Mouse (Mus musculus) gastrocnemius, adult 18-20 months (tissue): ENCODE data around the gene Rps19bp1. TPM values are rescaled to one million over a fixed set of nuclear protein-coding genes. Genes with fewer than 3 reads are reported as not detected.

ENCODE experiments used
- DNase-seq: peaks from one replicate; pipeline ENCODE4 v3.0.0; 2021; ENCODE audit warnings: low spot score
- total RNA-seq, 2 experiments: library from RNA; stranded (reverse); gene quantifications; 2 replicates each; pipeline ENCODE4 v1.2.3; 2021

Gene Rps19bp1
- total RNA-seq, 2 experiments from 2014 or later, result 10.8 to 15.3 TPM

DNA sequence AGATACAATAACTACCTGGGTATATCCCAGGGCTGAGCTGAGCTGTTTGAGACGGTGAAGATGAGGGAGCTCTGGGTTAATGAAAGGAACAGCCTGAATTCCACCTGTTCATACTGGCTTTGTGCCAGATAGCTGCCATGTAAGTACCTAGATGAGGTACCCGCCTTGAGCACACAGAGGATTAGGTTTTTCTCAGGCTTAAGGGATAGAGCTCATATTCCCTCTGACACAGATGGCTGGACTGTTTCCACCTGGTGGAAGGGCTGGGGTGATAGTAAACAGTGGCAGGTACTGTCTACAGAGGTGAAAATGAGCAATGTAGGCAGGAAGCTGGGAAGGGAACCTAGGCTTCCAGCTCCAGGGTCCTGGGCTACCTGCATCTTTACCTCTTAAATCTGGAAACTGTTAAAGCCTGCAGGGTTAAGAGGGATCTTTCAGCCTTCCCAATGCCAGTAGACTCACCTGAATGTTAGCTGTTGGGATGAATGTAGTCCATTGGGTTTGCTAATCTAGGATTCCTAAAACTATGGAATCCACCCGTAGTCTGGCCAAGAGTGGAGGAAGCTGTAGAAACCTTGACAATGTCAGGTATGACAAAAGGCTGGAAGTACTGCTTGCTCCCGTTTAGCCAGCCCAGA, 6.4 kb downstream of the Rps19bp1 start:
- DNase-seq, result peak; percentile 56

GRCm38 (mm10) chr15:80256656-80257601, 7.2 kb downstream of the Rps19bp1 start:
- DNase-seq, result peak; percentile 6

DNA sequence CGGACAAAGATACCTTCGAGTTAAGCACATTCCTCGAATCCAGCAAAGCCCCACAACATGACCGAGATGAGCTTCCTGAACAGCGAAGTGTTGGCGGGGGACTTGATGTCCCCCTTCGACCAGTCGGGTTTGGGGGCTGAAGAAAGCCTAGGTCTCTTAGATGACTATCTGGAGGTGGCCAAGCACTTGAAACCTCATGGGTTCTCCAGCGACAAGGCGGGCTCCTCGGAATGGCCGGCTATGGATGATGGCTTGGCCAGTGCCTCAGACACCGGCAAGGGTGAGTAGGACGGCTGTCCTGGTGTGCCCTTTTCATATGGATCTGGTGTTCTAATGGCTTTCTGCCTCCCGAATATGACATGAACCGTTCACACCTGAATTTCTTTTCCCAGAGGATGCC, 7.9 kb downstream of the Rps19bp1 start:
- peak; percentile 18 for DNase-seq

- DNase-seq, result peak; percentile 77
Observed at GRCm38 (mm10) chr15:80255646-80256121, 8.4 kb downstream of the Rps19bp1 start.

DNA sequence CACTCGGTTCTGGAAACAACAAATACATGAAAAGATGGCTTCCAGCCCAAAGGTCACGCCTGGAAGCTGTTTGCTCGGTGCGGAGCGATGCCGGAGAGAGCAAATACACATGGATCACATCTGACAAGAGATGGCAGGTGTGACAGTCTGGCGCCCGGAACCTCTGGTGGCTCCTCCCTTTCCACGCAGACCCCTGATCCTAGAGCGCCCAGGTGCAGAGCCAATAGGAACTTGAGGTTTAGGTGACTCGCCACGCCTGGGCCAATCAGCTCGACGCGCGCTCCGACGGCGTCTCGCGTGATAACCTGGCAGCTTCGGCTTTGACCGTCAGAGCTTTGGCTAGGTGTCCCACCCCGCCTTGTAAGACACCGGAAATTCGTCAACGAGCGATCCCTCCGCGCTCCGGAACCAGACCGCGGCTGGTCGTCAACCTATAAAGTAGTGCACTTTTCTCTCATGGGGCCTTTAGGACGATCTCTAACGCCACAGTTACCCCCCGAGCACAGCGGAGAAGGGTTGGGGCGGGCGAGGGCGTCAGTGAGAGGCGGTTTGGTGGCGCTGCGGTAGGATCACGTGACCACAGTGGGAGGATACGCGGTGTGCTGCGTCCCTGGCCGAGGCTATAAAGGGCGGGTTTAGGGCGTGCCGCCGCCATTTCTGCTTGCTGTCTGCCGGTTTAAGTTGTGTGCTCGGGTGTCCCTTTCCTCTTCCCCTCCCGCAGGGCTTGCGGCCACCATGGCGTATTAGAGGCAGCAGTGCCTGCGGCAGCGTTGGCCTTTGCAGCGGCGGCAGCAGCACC, 9.1 kb downstream of the Rps19bp1 start, which contains the start of gene Atf4:
TSS of gene Atf4 (plus strand) at position 338 of the 799 bp plus-strand sequence.
- peak; percentile 99 for DNase-seq

GRCm38 (mm10) chr15:80254207-80254606, 9.9 kb downstream of the Rps19bp1 start:
- peak; percentile 32 for DNase-seq

DNA sequence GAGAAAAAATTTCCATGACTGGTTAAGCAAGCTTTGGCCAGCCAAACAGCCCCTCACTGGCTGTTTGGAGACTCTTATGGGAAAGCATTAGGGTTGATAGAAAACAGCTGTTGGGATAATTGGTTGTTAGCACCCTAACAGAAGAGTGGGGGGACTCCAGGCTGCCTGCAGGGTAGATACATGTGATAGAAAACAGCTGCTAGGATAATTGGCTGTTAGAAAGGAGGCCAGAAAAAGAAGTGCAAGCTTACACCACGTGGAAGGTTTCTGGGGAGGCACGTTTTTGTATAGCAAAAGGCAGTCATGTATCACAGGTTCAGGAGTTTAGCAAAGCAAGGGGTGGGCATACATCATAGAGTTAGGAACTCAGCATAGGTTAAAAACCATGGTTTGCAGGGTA, 10.6 kb downstream of the Rps19bp1 start:
- DNase-seq, result no peak

- no peak for DNase-seq
Observed at GRCm38 (mm10) chr15:80250586-80250985, 13.5 kb downstream of the Rps19bp1 start.

DNA sequence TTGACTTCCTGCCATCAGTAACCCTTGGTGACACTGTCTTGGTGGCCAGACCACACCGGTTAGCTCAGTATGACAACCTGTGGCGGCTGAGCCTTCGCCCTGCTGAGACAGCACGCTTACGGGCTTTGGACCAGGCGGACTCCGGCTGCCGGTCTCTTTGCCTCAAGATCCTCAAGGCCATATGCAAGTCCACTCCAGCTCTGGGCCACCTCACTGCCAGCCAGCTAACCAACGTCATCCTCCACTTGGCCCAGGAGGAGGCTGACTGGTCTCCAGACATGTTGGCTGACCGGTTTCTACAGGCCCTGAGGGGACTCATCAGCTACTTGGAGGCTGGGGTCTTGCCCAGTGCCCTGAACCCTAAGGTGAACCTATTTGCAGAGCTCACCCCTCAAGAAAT, 14.4 kb downstream of the Rps19bp1 start:
- no peak for DNase-seq

DNA sequence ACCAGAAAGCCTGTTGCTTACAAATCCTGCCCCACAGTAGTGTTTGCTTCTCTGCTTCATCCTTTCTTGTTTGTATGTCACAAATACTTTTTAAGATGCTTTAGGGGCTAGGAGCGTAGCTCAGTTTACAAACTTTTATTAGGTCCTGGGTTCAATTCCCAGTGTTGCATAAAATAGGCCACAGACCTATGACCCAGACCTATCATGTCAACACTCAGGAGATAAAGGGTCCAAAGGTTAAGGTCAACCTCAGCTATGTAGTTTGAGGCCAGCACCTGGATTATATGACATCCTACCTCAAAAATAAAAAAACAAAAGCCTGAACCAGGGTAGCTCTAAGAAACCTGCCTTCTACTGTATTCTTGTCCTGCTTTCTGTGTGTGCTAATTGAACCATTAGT, 15.5 kb downstream of the Rps19bp1 start:
- no peak for DNase-seq

DNA sequence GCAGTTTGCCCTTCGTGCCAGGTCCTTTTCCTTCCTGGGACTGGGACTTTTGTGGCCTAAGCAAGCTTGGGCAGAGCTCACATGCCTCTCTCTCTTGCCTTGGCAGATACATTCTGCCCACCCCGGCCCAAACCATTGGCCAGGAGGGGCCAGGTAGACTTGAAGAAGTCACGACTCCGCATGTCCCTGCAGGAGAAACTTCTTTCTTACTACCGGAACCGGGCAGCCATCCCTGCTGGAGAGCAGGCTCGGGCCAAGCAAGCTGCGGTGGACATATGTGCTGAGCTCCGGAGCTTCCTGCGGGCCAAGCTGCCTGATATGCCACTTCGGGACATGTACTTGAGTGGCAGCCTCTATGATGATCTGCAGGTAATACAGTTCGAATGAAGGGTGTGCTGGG, 16.0 kb downstream of the Rps19bp1 start:
- DNase-seq, result no peak

DNA sequence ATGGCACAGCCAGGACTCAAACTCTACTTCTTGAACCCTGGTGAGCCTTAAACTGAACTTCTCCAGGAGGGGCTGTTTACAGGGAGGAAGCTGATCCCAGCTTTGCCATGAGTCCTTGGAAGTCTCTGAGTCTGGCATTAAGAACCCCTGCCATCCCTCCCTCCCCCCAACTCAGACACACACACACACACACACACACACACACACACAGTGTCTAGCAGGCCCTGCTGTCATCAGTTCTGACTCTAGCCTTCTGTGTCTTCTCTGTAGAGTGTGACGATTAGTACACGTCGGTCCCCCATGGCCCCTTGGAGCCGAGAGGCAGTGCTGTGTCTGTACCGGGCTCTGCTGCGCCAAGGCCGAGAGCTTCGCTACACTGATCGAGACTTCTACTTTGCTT, 28.6 kb downstream of the Rps19bp1 start, which contains the start of gene AC140267.1:
TSS of gene AC140267.1 (plus strand) at position 301 of the 400 bp plus-strand sequence.
- no peak for DNase-seq

GRCm38 (mm10) chr15:80233733-80234509, 30.2 kb downstream of the Rps19bp1 start, which contains the start of gene Mief1:
TSS of gene Mief1 (plus strand) at chr15:80234018.
- peak; percentile 98 for DNase-seq

DNA sequence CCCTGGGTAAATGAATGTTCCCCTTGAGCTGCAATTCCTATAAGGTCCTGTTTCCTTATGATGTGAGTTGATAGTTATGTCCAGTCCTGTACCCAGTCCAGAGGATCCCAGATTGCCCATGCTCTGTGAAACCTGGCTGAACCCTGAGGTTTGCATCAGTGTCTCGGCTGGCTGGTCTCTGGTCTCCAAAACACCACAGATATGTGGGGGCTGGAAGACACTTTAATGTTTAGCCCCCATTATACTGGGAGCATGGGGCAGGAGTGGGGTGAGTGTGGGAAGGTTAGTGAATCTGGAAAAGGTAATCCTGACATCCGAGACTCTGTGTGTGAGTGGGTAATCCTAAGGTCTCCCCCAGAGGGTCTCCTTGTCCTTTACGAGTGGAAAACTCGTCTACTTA, 31.1 kb downstream of the Rps19bp1 start:
- no peak for DNase-seq

- no peak for DNase-seq
Observed at GRCm38 (mm10) chr15:80232331-80232730, 31.8 kb downstream of the Rps19bp1 start.

- no peak for DNase-seq
Observed at GRCm38 (mm10) chr15:80228071-80228800, 35.9 kb downstream of the Rps19bp1 start.

GRCm38 (mm10) chr15:80225796-80226195, 38.3 kb downstream of the Rps19bp1 start:
- peak; percentile 62 for DNase-seq

GRCm38 (mm10) chr15:80225208-80225607, 38.9 kb downstream of the Rps19bp1 start:
- peak; percentile 69 for DNase-seq

DNA sequence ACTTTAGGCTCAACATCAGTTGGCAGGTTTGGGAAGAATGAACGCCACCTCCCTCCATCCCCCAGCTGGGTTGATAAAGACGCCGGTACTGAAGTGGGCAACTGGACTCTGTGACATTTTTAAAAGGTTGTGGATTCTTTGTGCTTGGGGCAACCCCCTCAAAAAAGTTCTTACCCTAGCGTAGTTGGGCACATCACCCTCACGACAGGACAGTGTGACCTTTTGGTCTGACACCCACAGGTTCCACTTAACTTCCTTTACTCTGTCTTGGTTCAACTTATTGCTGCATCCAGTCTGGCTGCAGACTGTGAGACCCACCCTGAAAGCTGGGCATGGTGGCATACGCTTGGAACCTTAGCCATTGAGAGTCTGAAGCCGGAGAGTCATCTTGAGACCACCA, 40.4 kb downstream of the Rps19bp1 start:
- DNase-seq, result no peak

- no peak for DNase-seq
Observed at GRCm38 (mm10) chr15:80221031-80221430, 43.1 kb downstream of the Rps19bp1 start.
